Mouse (Mus musculus) small intestine, adult 2 months (tissue): ENCODE data around the gene Med13.

Experiments
- CTCF ChIP-seq: fragments of 200-500 bp; IDR thresholded peaks from 2 replicates; pipeline ENCODE4 v1.5.1; 2012; ENCODE audit warnings: low read depth, mild to moderate bottlenecking, control low read depth, inconsistent platforms, low read length, moderate library complexity, mixed read lengths; ENCODE audit not compliant: insufficient replicate concordance, insufficient read length; ENCODE audit errors: extremely low read depth
- POLR2A ChIP-seq: fragments of 200-500 bp; IDR thresholded peaks from 2 replicates; pipeline ENCODE4 v1.6.1; 2012; ENCODE audit warnings: low read depth, mild to moderate bottlenecking, control low read depth, inconsistent platforms, low read length, moderate library complexity

- no peak for TF ChIP-seq CTCF
- no peak for TF ChIP-seq POLR2A
Observed at GRCm38 (mm10) chr11:86378981-86379380, 21.6 kb upstream of the Med13 start.
